Mouse (Mus musculus) v-Abl transformed pro-B cells (cell line): ENCODE measurements around the gene Srpk1.

Experiments
- in situ Hi-C, 2 experiments: fragments of 400-800 bp; cut with MboI; formaldehyde crosslinking; loops; one replicate each; pipeline ENCODE4 v1.15.1; 2025; ENCODE audit not compliant: unreplicated experiment in 2 of 2

The Srpk1 gene

GRCm38 (mm10) chr17:28617636-28618035 is 4.9 kb downstream of the Srpk1 start:
- in situ Hi-C loops, result no loop called here

- in situ Hi-C loops, result no loop called here
Observed at GRCm38 (mm10) chr17:28615332-28615731, 7.2 kb downstream of the Srpk1 start.

GRCm38 (mm10) chr17:28613096-28613495 is 9.4 kb downstream of the Srpk1 start:
- in situ Hi-C loops, result no loop called here

- in situ Hi-C loops, result no loop called here
Observed at GRCm38 (mm10) chr17:28612603-28613002, 9.9 kb downstream of the Srpk1 start.

- in situ Hi-C loops, result no loop called here
Observed at GRCm38 (mm10) chr17:28609543-28609942, 13.0 kb downstream of the Srpk1 start.

GRCm38 (mm10) chr17:28601557-28602250 is 20.8 kb downstream of the Srpk1 start:
- in situ Hi-C loops, result no loop called here

- in situ Hi-C loops, result no loop called here
Observed at GRCm38 (mm10) chr17:28600780-28601179, 21.7 kb downstream of the Srpk1 start.

- in situ Hi-C loops, result loop anchor here in 1 of 2 experiments (5.0 kb wide), 1 partner anchor 53 kb away; no protein-coding TSS in a partner anchor
Observed at GRCm38 (mm10) chr17:28593965-28594364, 28.5 kb downstream of the Srpk1 start.

GRCm38 (mm10) chr17:28592998-28593397 is 29.5 kb downstream of the Srpk1 start:
- in situ Hi-C loops, result loop anchor here in 1 of 2 experiments (5.0 kb wide), 1 partner anchor 54 kb away; no protein-coding TSS in a partner anchor

- in situ Hi-C loops, result loop anchor here in 1 of 2 experiments (5.0 kb wide), 1 partner anchor 56 kb away; no protein-coding TSS in a partner anchor
Observed at GRCm38 (mm10) chr17:28591476-28591875, 31.0 kb downstream of the Srpk1 start.

GRCm38 (mm10) chr17:28590596-28590995 is 31.9 kb downstream of the Srpk1 start:
- in situ Hi-C loops, result loop anchor here in 1 of 2 experiments (5.0 kb wide), 1 partner anchor 57 kb away; no protein-coding TSS in a partner anchor

- in situ Hi-C loops, result no loop called here
Observed at GRCm38 (mm10) chr17:28588591-28588990, 33.9 kb downstream of the Srpk1 start.

GRCm38 (mm10) chr17:28586509-28586908 is 36.0 kb downstream of the Srpk1 start:
- in situ Hi-C loops, result no loop called here

- in situ Hi-C loops, result no loop called here
Observed at GRCm38 (mm10) chr17:28581056-28581455, 41.5 kb downstream of the Srpk1 start.

- in situ Hi-C loops, result no loop called here
Observed at GRCm38 (mm10) chr17:28580396-28580795, 42.1 kb downstream of the Srpk1 start.

GRCm38 (mm10) chr17:28575244-28576125 is 47.0 kb downstream of the Srpk1 start, which contains the start of gene Lhfpl5:
Lhfpl5 (plus strand) TSS chr17:28575641.
- in situ Hi-C loops, result no loop called here

- in situ Hi-C loops, result no loop called here
Observed at GRCm38 (mm10) chr17:28572941-28573340, 49.6 kb downstream of the Srpk1 start.

GRCm38 (mm10) chr17:28572521-28572920 is 50.0 kb downstream of the Srpk1 start:
- in situ Hi-C loops, result no loop called here

GRCm38 (mm10) chr17:28571868-28572267 is 50.6 kb downstream of the Srpk1 start:
- in situ Hi-C loops, result no loop called here

GRCm38 (mm10) chr17:28567541-28567940 is 55.0 kb downstream of the Srpk1 start:
- in situ Hi-C loops, result no loop called here

GRCm38 (mm10) chr17:28565181-28565580 is 57.3 kb downstream of the Srpk1 start:
- in situ Hi-C loops, result no loop called here
